Mouse (Mus musculus) liver, embryonic 14.5 days (tissue): ENCODE results near the gene Lsg1.

ENCODE experiments used
- CTCF ChIP-seq: IDR thresholded peaks from 2 replicates; pipeline ENCODE4 v1.5.1; 2016; ENCODE audit warnings: antibody characterized with exemption, low read depth, control low read depth
- EP300 ChIP-seq: IDR thresholded peaks from 2 replicates; pipeline ENCODE4 v1.6.1; 2016; ENCODE audit warnings: antibody characterized with exemption, low read depth

DNA sequence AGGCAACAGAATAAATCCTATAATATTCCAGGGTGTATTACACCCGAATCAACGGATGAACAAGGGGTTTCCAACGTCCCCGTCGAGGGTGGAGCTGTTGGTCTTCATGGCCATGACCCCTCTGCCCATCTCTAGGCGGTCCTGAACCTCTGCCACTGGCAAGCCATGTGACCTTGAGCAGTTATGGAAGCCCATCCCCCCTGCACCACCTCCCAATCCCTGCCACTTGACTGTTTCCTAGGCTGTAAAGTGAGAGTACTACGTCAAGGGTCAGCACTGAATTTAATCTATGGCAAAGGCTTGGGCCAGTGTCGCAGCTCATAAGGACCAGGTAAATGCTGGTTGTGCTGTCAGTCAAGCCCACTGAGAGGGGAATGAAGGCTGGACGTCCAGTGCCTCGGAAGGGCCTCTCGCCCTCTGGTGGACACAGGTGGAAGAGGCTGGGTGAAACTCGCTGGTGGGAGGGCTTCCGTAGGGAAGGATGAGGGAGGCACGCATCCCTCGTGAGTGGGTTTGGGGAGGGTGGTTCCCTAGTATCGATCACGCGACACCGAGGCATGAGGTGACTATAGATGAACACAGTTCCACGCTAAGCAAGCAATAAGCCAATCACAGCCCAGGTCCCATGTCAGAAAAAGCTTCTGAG lies 55.5 kb downstream of the Lsg1 start:
- TF ChIP-seq CTCF = peak; percentile 91
- TF ChIP-seq EP300 = no peak
